Comparison of ENCODE assay signal across 8 mouse cellular contexts in the genomic region with DNA sequence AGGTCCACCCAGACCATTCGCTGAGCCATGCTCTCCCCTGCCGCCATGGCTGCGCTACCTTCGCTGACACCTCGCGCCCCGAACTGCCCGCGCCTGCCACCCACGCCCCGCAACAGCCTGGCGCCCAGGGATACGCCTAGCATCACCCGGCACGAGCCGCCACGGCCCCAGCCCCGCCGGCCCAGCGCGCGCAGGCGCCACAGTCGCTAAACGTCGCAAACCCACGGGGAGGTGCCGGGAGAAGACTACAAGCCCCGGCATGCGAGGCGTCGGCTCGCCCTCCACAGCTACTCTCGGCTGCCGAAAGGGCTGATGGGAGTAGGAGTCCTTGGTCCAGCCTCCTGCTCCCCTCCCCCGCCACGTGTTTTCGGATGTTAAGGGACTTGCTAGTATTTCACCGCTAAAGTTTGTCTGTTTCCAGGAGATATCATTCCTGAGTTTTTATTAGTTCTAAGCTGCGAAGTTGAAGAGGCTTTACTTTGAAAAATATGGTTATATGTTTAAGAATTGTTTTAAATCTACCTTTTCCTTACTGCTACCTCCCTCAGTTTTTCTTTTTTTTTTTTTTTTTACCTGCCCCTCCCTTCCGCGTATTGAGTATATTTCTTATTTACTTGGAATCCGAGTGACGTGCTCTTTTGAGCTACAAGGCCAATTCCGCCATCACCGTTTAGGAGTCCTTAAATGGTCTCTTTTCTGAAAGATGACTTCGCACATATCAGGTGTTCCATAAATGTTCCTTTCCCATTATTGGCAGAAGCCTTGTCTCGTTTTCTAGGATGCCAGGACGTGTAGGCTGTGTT. TPM values are rescaled to one million over a fixed set of nuclear protein-coding genes. Genes with fewer than 3 reads are reported as not detected.
A peak's percentile ranks its signal among the peaks of the same experiment; 100 is the strongest.
DNase-seq lines count a peak whose midpoint lies in the region; ATAC-seq lines count a peak whose summit lies in the region.

Gene Rexo2 (minus strand): TSS at position 213 of the 803 bp plus-strand sequence.

- peak; percentile 96 to 98 for DNase-seq in adrenal gland, adult (ENCODE audit: inconsistent age in 2 of 2, low spot score in 1 of 2)
- DNase-seq in embryo, embryonic 10.5 days (ENCODE audit: low spot score) = peak; percentile 96
- peak; percentile 96 for DNase-seq in gastrocnemius, postnatal 14 days
- peak; percentile 95 to 97 for DNase-seq in left cerebral cortex, postnatal 10 days (ENCODE audit: extremely low spot score in 1 of 2, low spot score in 2 of 2)
- DNase-seq in right cerebral cortex, postnatal 25 days = peak; percentile 93
- DNase-seq in urinary bladder, postnatal 4 days (ENCODE audit: low spot score in 2 of 2) = peak; percentile 90 to 94

- intact Hi-C loops in gastrocnemius, postnatal 14 days (cut with DNase I; ENCODE audit: low total_unique reads) = no loop called here
- intact Hi-C loops in left cerebral cortex, postnatal 10 days (cut with DNase I) = no loop called here

- ATAC-seq in inflammation-experienced regulatory T-cells, adult 6 months = peak; percentile 95
- peak; percentile 94 for ATAC-seq in megakaryocyte-erythroid progenitor cell, adult 5-6 weeks (replicated peaks; ENCODE audit: low FRiP score, low TSS enrichment, poor library complexity, severe bottlenecking)

RNA-seq across cellular contexts. Expression of gene Rexo2, which starts in this region (rescaled TPM):
- 10 to 100 TPM; 52.9 to 63.3 TPM for total RNA-seq in gastrocnemius, postnatal 14 days (2021)
- 100 to 1,000 TPM; 140 to 206 (median 176) TPM for polyA plus RNA-seq in inflammation-experienced regulatory T-cells, adult 6 months (2017; shearing (Covaris generic))
- total RNA-seq in left cerebral cortex, postnatal 10 days (2021) = 100 to 1,000 TPM; 102 to 109 TPM
- total RNA-seq in megakaryocyte-erythroid progenitor cell, adult 5-6 weeks (2014; fragmentation: Nextera tagmentation) = 209 and 214 TPM in 2 replicates
- total RNA-seq in megakaryocyte-erythroid progenitor cell, adult 5-6 weeks (2017) = 319 and 373 TPM in 2 replicates

Comparison
In these comparisons a context has a peak if more than half of its experiments do, and no peak if none do; other contexts are left out.
1. Peak in every context shown above with its lines: DNase-seq and ATAC-seq.